Mouse (Mus musculus): ENCODE results near the gene Zeb2.

Zeb2 gene

GRCm38 (mm10) chr2:45096638-45097247 lies 20.5 kb downstream of the Zeb2 start:
- no peak for DNase-seq (ENCODE audit: low read depth)

- no peak for DNase-seq (ENCODE audit: low read depth)
Measured at GRCm38 (mm10) chr2:45095825-45096224, 21.4 kb downstream of the Zeb2 start.

- DNase-seq (ENCODE audit: low read depth): no peak
Measured at GRCm38 (mm10) chr2:45094371-45094967, 22.7 kb downstream of the Zeb2 start.

GRCm38 (mm10) chr2:45093479-45093878 lies 23.7 kb downstream of the Zeb2 start:
- no peak for DNase-seq (ENCODE audit: low read depth)

GRCm38 (mm10) chr2:45092654-45093053 lies 24.5 kb downstream of the Zeb2 start:
- no peak for DNase-seq (ENCODE audit: low read depth)

GRCm38 (mm10) chr2:45090529-45091297 lies 26.5 kb downstream of the Zeb2 start:
- no peak for DNase-seq (ENCODE audit: low read depth)

GRCm38 (mm10) chr2:45089251-45089530 lies 28.0 kb downstream of the Zeb2 start:
- DNase-seq (ENCODE audit: low read depth): no peak

GRCm38 (mm10) chr2:45088435-45089250 lies 28.6 kb downstream of the Zeb2 start:
- no peak for DNase-seq (ENCODE audit: low read depth)

GRCm38 (mm10) chr2:45087208-45087607 lies 30.0 kb downstream of the Zeb2 start:
- DNase-seq (ENCODE audit: low read depth): no peak

GRCm38 (mm10) chr2:45085653-45086052 lies 31.5 kb downstream of the Zeb2 start:
- DNase-seq (ENCODE audit: low read depth): no peak

GRCm38 (mm10) chr2:45083042-45083441 lies 34.2 kb downstream of the Zeb2 start:
- no peak for DNase-seq (ENCODE audit: low read depth)

- DNase-seq (ENCODE audit: low read depth): no peak
Measured at GRCm38 (mm10) chr2:45081559-45081958, 35.6 kb downstream of the Zeb2 start.

GRCm38 (mm10) chr2:45077938-45078487 lies 39.2 kb downstream of the Zeb2 start:
- no peak for DNase-seq (ENCODE audit: low read depth)

- no peak for DNase-seq (ENCODE audit: low read depth)
Measured at GRCm38 (mm10) chr2:45077383-45077782, 39.8 kb downstream of the Zeb2 start.

- DNase-seq (ENCODE audit: low read depth): no peak
Measured at GRCm38 (mm10) chr2:45073025-45073424, 44.2 kb downstream of the Zeb2 start.

- DNase-seq (ENCODE audit: low read depth): no peak
Measured at GRCm38 (mm10) chr2:45071296-45071695, 45.9 kb downstream of the Zeb2 start.

GRCm38 (mm10) chr2:45070612-45071276 lies 46.5 kb downstream of the Zeb2 start:
- no peak for DNase-seq (ENCODE audit: low read depth)

- no peak for DNase-seq (ENCODE audit: low read depth)
Measured at GRCm38 (mm10) chr2:45068792-45069550, 48.2 kb downstream of the Zeb2 start.

- no peak for DNase-seq (ENCODE audit: low read depth)
Measured at GRCm38 (mm10) chr2:45067116-45067515, 50.1 kb downstream of the Zeb2 start.

GRCm38 (mm10) chr2:45063300-45063890 lies 53.8 kb downstream of the Zeb2 start:
- no peak for DNase-seq (ENCODE audit: low read depth)

- DNase-seq (ENCODE audit: low read depth): no peak
Measured at GRCm38 (mm10) chr2:45062136-45062535, 55.1 kb downstream of the Zeb2 start.

Measured in c-Kit-positive CD71-negative TER-119-negative erythroid progenitor cells, embryonic 14.5 days (primary cell).